Mouse (Mus musculus) spleen, adult 18-20 months (tissue): Measurements from ENCODE around the gene Olfr374.

Experiments
- DNase-seq, 2 experiments: peaks; one replicate each; pipeline ENCODE4 v3.0.0; 2022; ENCODE audit warnings: mixed read lengths in 2 of 2

Gene Olfr374

GRCm38 (mm10) chr8:72136302-72136978 lies 29.6 kb downstream of the Olfr374 start:
- DNase-seq = peak; percentile 56 to 61

GRCm38 (mm10) chr8:72137431-72137830 lies 30.6 kb downstream of the Olfr374 start:
- no peak for DNase-seq

- no peak for DNase-seq
Measured at GRCm38 (mm10) chr8:72138456-72138855, 31.6 kb downstream of the Olfr374 start.

GRCm38 (mm10) chr8:72143256-72143824 lies 36.5 kb downstream of the Olfr374 start:
- no peak for DNase-seq

GRCm38 (mm10) chr8:72144345-72144975 lies 37.6 kb downstream of the Olfr374 start:
- no peak for DNase-seq

GRCm38 (mm10) chr8:72145511-72145910 lies 38.7 kb downstream of the Olfr374 start:
- DNase-seq = no peak

- no peak for DNase-seq
Measured at GRCm38 (mm10) chr8:72146056-72146455, 39.2 kb downstream of the Olfr374 start.

GRCm38 (mm10) chr8:72146556-72146955 lies 39.7 kb downstream of the Olfr374 start:
- no peak for DNase-seq

GRCm38 (mm10) chr8:72147266-72147665 lies 40.4 kb downstream of the Olfr374 start:
- DNase-seq = no peak

GRCm38 (mm10) chr8:72149056-72149455 lies 42.2 kb downstream of the Olfr374 start:
- no peak for DNase-seq

- DNase-seq = no peak
Measured at GRCm38 (mm10) chr8:72151418-72152078, 44.7 kb downstream of the Olfr374 start.

- no peak for DNase-seq
Measured at GRCm38 (mm10) chr8:72153382-72153781, 46.5 kb downstream of the Olfr374 start.

GRCm38 (mm10) chr8:72158096-72158495 lies 51.3 kb downstream of the Olfr374 start:
- DNase-seq = no peak

- DNase-seq = no peak
Measured at GRCm38 (mm10) chr8:72158726-72159125, 51.9 kb downstream of the Olfr374 start.

- DNase-seq = no peak
Measured at GRCm38 (mm10) chr8:72160007-72160406, 53.2 kb downstream of the Olfr374 start.

- DNase-seq = peak; percentile 99 to 100
Measured at GRCm38 (mm10) chr8:72160707-72161697, 54.2 kb downstream of the Olfr374 start, which contains the start of gene Rab8a. Rab8a (plus strand) TSS chr8:72161200.

GRCm38 (mm10) chr8:72162821-72163220 lies 56.0 kb downstream of the Olfr374 start:
- DNase-seq = no peak
